Mouse (Mus musculus): ENCODE measurements around the gene Phf3. TPM values are rescaled to one million over a fixed set of nuclear protein-coding genes. Genes with fewer than 3 reads are reported as not detected.
"Not testable (repeated sequence)": the region's sequence is repeated elsewhere in the genome, so short reads cannot be mapped to it uniquely, and the experiment has no call there.

Phf3 gene
- polyA plus RNA-seq (2012; rRNA removed): 6.0 and 12.3 TPM in 2 replicates

DNA sequence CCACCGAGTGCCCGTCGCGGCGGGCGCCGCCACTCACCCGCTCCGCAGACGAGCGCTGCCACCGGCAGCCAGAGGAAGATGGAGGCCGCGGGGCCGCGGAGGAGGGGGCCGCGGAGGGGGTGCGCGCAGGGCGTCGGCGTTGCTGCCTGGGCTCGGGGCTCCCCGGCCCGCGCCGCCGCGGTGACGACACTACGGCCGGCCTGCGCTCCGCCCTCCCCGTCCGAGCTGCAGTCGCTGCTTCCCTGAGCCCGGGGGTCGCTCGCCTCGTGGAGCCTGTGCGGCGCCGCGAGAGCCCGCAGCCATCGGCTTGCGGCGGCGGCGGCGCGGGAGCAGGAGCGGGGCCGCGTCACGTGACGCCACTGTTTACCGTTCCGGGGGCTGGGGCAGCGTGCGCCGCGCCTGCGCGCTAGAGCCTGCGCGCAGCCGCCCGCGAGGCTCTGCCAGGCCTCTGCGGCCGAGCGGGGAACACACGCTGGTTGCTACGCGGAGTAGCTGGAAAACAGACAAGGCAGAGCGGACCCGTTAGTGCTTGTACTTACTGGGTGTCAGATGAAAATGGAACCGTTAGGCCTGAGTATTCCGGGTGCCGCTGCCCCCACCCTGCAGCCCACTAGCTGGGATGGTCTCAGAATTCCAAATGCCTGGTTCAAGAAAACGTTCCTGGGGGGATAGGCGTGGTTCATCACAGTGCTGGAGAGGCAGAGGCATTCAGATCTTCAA lies at the start of gene Phf3:
TSS of gene Phf3 (minus strand) at position 381 of the 720 bp plus-strand sequence.
- under 1% methylated on average over 65 of the region's 85 CpGs for WGBS
- peak; percentile 50 for DNase-seq (ENCODE audit: low read depth, low spot score)

DNA sequence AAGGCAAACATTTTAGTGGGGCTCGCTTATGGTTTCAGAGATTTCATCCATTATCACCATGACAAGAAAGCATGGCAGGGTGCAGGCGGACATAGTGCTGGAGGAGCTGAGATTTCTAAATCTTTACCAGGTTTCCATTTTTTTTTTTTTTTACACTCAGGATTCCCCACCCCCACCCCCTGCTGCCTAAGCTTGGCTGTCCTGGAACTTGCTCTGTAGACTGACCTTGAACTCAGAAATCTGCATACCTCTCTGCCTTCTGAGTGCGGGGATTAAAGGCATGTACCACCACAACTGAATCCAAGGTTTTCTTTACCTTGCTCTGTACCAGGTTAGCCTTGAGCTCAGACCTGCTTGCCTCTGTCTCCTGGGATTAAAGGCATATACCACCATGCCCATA lies 48.5 kb upstream of the Phf3 start:
- DNase-seq (ENCODE audit: low read depth, low spot score): no peak
- WGBS: 90% methylated on average over 3 of the region's 3 CpGs

DNA sequence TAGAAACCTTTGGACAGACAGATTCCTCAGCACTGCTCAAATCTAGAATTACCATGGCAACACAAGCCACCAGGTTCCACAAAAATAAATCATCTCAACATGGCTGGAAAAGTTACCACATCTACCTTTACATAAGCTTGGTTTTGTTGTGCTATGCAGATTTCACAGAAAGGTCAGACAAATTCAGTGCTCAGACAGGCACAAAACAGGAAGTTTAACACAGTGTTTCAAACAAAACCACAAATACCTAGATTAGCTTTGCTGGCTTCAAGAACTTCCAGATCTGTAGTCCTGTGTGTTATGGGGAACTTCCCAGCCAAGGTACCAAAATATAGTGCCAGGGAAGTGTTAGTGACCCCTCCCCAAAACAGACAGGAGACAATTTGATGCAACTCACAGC lies 47.5 kb upstream of the Phf3 start:
- DNase-seq (ENCODE audit: low read depth, low spot score): no peak

DNA sequence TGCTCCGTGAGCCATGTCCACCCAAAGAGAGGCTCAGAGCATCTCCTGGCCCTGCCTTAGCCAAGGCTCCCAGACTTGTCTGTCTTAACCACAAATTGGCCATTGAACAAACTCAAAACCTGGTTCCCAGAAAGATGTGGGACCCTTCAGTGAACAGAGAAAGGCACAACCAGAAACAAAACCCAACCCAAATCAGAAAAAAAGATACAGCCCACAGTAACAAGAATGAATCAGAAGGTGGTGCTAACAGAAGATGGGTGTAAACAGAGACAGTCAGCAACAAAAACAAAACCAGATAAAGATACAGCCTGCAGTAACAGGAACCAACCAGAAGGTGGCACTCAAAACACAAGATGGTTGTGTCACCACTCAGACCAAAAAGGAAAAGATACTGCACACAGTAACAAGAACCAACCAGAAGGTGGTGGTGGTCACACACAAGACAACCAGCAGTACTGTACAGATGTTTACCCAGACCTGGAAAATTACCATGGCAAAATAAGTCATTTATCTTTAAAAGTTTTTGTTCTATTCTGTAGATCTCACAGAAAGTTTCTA lies 47.0 kb upstream of the Phf3 start:
- 98% methylated on average over 1 of the region's 1 CpGs for WGBS
- no peak for DNase-seq (ENCODE audit: low read depth, low spot score)

DNA sequence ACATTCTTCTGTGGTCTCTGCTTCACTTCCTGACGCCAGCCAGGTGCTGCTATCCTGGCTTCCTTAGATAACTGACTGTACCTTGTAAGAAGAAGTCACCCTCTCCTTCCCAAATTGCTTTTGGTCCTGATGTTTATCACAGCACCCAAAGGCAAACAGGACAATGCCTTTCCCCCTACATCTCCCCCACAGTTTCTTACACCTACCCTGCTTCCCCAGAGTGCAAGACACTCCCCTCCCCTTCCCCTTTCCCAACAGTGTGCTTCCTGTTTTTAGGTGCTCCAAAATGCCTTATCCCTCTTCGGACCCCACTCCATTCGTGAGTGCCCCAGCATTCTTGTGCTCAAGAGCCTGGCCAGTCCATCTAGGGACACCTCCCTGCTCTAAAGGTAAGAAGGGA lies 36.5 kb upstream of the Phf3 start:
- 53% methylated on average over 3 of the region's 3 CpGs for WGBS
- no peak for DNase-seq (ENCODE audit: low read depth, low spot score)

DNA sequence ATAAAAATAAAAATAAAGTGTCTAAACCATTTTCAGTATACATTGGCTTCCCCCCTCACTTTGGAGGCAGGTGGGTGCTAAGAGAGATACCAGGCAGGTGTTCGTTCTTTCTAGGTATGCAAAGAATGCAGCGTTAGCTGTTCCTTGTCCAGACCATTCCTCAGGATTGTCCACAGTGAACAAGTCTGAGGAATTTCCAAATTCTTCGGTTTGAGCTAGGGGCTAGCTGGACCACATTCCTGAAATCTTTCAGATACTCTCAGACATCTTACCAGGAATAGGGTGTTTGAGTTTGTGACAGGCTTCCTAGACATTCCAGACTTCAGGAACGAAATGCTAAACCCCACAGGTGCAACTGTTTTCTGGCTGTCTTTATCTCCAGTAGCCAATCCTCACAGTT lies 35.1 kb upstream of the Phf3 start:
- WGBS: 44% methylated on average over 4 of the region's 4 CpGs
- no peak for DNase-seq (ENCODE audit: low read depth, low spot score)

DNA sequence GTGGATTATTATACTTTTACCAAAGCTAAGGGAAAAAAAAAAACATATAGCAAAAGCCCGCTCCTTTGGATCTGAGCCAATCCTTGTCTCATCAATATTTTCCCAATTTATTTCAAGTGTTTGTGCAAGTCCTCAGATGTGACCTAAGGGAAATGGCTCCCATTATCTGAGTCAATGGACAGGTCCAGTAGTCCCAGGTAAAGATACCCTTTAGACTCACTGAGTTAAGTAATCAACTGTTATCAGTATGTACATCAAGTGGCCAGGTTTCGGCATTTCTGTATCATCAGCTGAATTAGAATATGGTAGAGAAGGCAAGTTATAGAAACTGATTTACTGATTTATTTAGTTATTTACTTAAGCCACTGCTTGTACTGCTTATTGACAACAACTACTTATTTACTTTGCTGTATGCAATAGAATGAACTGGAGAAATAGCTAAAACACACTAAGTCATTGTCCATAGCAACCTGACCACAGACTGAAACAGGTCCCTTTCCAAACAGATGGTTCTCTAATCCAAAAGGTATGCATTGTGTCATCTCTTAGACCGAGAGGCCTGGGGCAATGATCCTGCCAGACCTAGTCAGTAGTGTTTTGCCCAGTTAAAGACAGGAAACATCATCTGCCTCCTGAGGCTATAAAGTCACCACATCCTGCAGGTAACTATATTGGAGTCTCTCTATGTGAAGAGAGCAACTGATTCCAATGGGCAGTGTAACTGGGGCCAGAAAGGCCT lies 29.9 kb upstream of the Phf3 start:
- WGBS: 80% methylated on average over 3 of the region's 3 CpGs
- DNase-seq (ENCODE audit: low read depth, low spot score): no peak

DNA sequence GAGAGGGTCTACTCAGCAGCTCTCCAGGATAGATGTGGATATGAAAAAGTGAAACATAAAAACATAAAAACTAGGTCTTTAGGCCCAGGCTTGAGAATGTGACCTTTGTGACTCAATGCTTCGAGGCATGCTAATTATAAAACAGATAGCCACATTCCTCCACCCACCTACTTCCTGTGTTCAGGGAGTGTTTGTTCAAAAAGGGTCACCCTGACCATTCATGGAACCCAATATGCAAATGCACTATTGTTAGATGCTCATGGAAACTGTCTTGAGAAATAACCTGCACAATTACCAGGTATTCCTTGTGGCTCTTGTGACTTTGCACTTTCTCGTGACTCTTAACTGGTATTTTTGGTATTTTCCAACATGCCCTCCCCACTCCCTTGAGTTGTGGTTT lies 25.0 kb upstream of the Phf3 start:
- DNase-seq (ENCODE audit: low read depth, low spot score): no peak
- 62% methylated on average over 2 of the region's 2 CpGs for WGBS

DNA sequence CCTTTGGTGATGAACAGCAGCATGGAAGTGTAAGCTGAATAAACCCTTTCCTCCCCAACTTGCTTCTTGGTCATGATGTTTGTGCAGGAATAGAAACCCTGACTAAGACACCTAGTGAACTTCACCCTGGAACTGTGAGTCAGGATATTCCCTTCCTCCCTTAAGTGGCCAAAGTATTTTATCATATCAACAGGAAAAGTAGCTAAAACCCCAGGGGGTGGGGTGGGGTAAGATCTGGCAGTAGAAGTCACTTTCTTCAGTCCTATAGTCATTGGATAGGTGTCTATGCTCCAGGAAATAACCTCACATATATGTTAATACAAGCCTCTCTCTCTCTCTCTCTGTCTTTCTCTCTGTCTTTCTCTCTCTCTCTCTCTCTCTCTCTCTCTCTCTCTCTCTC lies 21.6 kb upstream of the Phf3 start:
- DNase-seq (ENCODE audit: low read depth, low spot score): not testable (repeated sequence)

DNA sequence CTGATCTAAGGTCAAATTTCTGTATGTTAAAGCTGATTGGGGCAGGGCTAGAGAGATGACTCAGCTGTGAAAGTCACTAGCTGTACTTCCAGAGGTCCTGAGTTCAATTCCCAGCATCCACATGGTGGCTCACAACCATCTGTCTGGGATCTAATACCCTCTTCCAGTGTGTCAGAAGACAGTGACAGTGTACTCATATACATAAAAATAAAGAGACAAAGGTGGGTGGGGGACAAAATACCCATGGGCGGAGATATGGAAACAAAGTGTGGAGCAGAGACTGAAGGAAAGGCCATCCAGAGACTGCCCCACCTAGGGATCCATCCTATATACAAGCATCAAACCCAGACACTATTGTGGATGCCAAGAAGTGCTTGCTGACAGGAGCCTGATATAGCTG lies 10.1 kb upstream of the Phf3 start:
- DNase-seq (ENCODE audit: low read depth, low spot score): not testable (repeated sequence)
- 95% methylated on average over 1 of the region's 1 CpGs for WGBS

DNA sequence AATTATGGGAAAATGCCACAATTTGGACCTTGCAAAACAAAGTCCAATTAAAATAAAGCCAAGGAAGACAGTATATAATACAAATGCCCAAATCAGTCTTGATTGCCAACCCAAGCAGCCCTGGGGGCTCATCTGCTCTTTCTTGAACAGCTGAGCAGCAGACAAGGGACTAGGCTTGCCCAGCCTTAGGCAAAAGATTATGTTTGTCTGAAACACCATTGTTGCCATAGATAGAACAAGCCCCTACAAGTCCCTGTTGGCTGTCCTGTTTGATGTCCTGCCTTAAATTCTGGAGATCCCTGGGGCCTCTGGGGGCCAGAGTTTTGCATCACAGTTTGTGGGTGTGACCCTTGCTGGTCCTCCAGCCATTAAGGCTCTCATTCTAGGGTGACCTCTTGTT lies 2.0 kb upstream of the Phf3 start:
- no peak for DNase-seq (ENCODE audit: low read depth, low spot score)

DNA sequence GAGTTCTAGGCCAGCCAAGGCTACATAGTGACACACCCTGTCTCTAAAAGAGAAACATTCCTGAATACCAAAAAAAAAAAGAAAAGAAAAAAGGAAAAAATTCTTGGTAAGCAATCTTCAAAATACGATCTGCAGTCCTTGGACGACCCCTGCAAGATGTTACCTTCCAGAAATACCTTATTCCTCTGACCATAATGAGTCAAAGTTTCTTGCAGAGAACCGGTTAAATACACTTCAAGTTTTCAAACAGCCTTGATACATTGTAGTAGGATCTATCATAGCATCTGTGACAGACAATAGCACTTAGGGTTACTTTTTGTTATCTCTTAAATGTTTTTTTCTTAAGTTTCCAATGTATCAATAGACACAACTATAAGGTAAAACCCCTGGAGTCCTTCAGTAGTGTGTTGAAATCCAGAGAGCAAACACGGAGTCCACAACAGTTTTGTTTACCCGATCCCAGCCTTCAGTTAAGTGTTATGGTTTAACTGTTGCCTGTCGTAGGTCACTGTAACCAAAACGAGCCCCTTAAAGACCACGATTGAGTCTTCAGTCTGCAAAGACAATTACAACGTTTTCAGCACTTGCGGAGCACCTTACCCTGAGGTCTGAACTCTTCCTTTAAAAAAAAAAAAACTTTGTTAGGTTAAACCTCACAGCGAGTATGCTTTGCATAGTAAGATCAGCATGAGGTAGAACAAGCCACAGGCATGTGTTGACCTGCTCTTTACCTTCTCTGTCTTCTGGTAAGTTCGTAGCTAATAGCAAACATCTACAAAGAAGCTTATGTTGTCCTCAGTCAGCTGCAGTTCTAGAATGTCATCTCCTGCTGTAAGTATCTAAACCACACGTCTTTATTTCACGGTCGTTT lies 775 bp upstream of the Phf3 start:
- no peak for DNase-seq (ENCODE audit: low read depth, low spot score)
- whole genome bisulfite sequencing: 37% methylated on average over 15 of the region's 15 CpGs

DNA sequence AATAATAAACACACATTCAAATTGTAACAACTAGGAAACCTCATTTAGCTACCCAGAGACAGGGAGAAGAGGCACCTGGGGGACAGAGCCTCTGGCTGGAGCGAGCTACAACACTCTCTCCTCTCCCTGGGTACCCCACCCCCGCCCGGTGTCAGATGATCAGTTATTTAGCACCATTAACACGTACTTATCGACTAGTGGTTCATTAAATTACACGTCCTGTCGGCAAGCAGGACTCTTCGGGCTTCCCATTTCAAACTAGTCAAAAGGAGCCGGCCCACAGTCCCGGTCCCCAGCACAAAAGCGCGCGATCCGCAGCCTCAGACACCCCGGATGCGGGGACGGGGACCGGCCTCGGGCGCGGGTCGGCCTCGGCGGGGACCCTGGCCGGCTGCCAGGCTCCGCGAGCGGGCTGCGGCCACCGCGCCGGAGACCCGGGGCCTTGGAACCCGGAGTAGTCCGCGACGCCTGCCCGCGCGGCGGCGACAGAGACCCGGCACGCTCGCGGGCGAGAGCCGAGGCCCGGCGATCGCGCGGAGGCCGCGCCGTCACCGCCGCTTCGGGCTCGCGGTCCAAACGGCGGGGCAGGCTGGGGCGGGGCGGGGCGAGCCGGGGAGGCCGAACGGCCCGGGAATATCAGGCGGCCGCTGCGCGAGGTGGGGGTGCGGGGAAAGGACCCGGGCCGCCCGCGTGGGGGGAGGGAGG lies 733 bp downstream of the Phf3 start:
- WGBS: under 1% methylated on average over 77 of the region's 79 CpGs
- DNase-seq (ENCODE audit: low read depth, low spot score): no peak

DNA sequence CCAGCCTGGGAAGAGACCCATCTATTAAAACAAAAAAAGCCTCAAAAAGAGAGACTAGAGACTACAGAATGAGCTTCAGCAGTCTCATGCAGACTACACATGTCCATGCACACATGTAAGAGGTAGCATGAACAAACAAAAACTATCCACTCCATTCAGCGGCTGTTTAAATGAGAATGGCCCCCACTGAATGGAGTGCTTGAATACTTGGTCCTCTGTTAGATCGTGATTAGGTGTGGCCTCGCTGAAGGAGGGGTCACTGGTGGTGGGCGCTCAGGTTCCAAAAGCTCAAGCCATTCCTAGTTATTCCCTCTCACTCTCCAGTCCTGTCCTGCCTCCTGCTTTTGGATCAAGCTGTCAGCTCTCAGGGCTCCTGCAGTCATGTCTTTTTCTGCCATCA lies 5.9 kb downstream of the Phf3 start:
- DNase-seq (ENCODE audit: low read depth, low spot score): no peak
- WGBS: 85% methylated on average over 4 of the region's 4 CpGs

DNA sequence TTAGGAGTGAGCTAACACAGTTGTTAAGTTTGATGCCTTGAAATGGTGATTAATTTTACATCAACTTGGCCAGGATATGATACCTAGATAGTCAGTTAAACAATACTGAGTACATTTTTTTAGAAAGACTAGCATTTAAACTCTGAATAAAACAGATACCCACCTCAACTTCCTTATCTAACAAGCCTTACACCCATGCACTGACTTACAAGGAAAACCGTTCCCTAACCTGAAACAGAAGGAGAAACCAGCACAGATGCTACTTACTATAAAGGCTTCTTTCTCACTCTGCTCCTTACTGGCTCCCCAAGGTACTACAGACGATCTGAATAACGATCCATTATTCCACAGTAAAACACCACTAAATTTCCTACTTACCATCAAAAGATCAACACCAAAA lies 21.2 kb downstream of the Phf3 start:
- 87% methylated on average over 3 of the region's 3 CpGs for WGBS
- DNase-seq (ENCODE audit: low read depth, low spot score): no peak

DNA sequence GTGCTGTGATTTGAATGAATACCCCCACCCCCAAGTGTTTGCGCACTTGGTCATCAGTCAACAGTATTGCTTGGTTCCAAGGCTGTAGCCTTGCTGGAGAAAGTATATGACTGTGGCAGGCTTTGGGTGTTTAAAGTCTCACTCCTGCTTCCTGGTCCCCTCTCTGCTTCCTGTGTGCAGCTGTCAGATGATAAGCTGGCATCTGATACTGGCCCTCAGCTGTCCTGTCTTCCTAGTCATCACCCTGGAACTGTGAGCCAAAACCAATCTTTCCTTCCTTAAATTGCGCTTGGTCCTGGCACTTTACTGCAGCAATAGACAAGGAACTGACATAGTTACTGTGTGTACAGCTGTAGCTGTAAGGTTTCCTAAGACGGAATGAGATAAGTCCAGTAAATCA lies 21.8 kb downstream of the Phf3 start:
- no peak for DNase-seq (ENCODE audit: low read depth, low spot score)
- 49% methylated on average over 3 of the region's 3 CpGs for WGBS

DNA sequence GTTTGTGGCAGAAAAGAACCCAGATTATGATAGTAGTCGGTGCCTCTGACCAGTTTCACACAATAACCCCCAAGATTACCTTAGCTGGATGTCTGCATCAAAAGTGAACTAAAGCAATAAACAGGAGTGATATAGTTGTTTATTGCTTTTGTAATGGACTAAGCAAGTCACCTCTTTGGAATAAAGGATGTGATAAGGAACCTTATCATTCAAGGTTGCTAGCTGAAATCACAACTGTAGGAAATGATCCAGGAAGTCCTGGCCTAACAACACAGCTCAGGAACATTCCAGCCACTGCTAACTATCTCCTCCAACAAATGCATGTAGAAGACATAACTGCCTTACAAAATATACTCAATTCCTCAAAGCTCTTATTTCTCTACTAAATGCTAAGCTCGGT lies 22.8 kb downstream of the Phf3 start:
- WGBS: 62% methylated on average over 2 of the region's 2 CpGs
- no peak for DNase-seq (ENCODE audit: low read depth, low spot score)

DNA sequence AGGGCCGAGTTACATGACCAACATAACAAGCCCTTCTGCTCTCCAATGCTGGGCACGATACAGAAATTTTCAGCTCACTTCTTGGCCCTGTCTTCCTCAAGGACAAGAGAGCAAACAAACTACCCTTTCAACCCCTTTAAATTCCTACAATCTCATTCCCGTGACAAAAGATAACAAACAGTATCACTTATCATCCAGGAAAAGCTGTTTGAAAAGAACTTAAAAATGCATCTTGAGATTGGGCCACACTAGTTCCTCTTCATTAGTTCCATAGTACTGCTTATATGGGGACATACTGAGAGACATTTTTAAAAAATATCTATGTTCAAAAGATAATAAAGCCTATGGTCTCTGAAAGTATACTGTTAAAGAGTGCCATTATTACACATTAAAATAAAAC lies 23.8 kb downstream of the Phf3 start:
- 72% methylated on average over 3 of the region's 3 CpGs for WGBS
- no peak for DNase-seq (ENCODE audit: low read depth, low spot score)

DNA sequence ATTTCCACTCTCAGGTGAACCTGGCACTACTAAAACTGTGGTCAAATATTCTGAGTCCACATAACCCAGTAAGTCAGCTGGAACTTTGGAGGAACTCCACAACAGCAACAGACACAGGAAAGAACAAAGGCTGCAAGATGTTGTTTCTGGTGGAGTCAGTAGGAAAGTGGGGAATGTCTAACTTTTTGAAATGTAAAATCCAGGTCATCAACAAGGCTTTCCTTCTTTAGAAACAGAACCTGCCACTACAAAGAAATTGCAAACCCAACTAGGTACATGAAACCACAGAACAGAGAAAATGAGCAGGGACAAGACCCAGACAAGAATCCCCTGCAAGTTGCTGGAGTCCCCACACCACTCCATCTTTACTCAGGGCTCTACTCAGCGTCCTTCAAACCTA lies 26.0 kb downstream of the Phf3 start:
- no peak for DNase-seq (ENCODE audit: low read depth, low spot score)
- WGBS: 84% methylated on average over 1 of the region's 1 CpGs

DNA sequence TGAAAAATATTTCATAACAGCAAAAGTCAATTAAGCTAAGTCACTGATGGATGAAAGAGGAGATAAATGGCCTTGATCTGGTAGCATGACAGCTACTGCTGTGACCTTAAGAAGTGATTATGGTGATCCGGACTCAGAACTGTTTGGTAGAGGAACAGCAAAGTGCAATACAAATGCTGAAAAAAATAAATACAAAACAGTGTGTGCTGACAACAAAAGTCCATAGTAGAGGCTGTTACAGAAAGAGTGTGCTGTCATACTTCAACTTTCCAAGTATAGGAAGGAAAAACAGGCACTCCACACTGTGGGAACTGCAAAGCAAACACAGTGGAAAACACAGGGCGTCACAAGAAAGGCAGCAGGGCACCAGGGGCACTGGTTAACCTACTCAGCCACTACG lies 34.1 kb downstream of the Phf3 start:
- no peak for DNase-seq (ENCODE audit: low read depth, low spot score)
- WGBS: 83% methylated on average over 3 of the region's 3 CpGs

Measured in large intestine, adult 2 months (tissue).